Mouse (Mus musculus): ENCODE data around the gene Ric8a.
"Not testable (repeated sequence)": the region's sequence is repeated elsewhere in the genome, so short reads cannot be mapped to it uniquely, and the experiment has no call there.

The Ric8a gene

DNA sequence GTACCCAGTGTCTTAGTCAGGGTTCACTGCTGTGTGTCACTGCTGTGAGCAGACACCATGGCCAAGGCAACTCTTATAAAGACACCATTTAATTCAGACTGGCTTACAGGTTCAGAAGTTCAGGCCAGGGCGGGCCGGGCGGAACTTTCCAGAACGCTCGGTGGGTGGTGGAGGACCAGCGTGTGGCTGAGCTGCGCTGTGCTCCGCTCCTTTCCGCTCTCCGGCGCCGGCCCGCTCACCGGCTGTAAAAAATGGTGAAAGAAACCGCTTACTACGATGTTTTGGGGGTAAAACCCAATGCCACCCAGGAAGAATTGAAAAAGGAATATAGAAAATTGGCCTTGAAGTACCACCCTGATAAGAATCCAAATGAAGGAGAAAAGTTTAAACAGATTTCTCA lies 33.9 kb downstream of the Ric8a start:
- DNase-seq (ENCODE audit: low spot score in 2 of 2) = not testable (repeated sequence)

DNA sequence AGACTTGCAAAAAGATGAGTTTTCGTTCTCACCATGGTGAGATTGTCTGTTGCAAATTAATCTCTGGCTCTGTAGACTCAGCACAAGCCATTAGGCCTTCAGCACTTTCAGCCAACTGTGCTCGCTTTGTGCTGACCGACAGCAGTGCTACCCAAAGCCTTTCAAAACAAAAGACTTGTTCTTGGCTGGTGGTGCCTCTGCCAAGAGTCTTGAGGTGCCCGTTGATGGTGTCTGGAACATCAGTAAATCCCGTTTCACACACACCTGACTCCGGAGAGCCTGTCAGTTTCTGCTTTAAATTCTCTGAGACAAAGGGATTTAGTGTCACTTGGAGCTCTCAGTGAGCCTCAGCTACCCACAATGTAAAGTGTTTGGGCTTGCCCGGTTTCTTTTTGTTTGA lies 37.3 kb downstream of the Ric8a start:
- no peak for DNase-seq (ENCODE audit: low spot score in 2 of 2)

DNA sequence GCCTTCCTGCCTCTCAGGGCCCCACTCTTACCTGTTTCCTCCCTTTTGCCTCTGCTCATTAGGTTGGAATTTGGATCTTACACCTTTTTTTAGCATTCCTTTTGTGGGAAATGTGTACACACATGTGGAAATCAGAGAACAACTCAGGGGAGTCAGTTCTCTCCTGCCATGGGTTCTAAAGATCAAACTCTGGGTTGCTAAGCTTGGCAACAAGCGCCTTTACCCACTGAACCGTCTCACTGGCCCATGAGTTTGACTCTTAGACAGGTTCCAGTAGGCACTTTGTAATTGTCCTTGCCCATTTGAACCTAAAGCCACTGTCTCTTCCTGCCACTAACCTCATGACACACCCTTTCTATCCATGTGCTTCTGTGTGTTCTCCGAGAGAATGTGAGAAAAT lies 37.9 kb downstream of the Ric8a start:
- DNase-seq (ENCODE audit: low spot score in 2 of 2) = no peak

DNA sequence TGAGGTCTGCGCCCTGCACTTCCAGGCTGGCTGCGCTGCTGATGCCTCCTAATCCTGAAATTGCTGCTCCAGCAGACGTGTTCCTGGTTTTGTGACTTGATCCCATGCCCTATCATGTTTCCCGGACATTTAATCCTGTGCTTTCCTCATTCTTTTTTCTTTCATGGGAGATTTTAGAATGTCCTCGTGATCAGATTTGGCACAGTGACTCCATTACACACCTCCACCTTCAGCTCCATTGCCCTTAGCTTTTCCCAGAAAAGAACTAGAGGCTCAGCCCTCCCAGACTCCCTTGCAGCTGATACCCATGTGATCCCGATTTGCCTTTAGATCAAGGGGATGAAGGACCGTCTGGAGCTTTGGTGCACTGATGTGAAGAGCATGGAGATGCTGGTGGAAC lies 41.1 kb downstream of the Ric8a start:
- no peak for DNase-seq (ENCODE audit: low spot score in 2 of 2)

DNA sequence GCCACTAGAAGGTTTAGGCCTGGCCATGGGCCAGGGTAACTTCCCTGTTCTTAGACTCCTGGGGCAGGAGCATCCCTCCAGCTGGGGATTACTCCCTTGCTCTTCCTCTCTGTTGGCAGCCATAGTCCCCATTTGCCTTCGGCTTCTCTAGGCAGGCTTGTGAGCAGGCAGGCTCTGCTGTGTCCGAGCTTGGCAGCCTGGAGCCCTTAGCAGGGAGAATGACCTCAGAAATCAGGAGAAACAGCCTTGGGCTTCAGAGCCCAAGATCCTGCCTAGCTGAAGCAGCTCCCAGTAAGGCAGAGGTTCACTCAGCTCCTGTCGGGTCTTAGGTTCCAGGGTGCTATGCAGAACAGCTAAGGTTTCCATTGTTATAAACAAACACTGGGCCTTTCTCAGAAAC lies 42.4 kb downstream of the Ric8a start:
- DNase-seq (ENCODE audit: low spot score in 2 of 2) = no peak

DNA sequence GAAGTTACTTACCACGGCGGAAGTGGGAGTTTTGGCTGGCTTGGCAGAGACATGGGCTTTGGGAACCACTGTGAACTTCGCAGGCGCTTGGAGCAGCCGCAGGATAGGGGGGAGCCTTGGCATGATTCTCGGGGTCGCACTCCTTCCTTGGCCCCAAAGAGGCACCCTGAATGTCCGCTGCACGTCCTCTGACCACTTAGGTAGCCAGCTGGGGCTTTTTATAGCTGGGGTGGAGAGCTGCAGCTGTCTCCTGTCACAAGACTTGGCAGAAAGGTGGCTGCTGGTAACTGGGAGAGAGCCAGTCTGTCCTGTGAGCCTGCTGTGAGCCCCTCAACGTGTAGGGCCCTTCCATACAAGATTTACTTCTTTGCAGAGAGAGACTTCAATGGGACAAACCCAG lies 43.5 kb downstream of the Ric8a start, which contains the start of gene Cox8b:
Cox8b (minus strand) TSS at position 227 of the 400 bp plus-strand sequence.
- DNase-seq (ENCODE audit: low spot score in 2 of 2) = no peak

DNA sequence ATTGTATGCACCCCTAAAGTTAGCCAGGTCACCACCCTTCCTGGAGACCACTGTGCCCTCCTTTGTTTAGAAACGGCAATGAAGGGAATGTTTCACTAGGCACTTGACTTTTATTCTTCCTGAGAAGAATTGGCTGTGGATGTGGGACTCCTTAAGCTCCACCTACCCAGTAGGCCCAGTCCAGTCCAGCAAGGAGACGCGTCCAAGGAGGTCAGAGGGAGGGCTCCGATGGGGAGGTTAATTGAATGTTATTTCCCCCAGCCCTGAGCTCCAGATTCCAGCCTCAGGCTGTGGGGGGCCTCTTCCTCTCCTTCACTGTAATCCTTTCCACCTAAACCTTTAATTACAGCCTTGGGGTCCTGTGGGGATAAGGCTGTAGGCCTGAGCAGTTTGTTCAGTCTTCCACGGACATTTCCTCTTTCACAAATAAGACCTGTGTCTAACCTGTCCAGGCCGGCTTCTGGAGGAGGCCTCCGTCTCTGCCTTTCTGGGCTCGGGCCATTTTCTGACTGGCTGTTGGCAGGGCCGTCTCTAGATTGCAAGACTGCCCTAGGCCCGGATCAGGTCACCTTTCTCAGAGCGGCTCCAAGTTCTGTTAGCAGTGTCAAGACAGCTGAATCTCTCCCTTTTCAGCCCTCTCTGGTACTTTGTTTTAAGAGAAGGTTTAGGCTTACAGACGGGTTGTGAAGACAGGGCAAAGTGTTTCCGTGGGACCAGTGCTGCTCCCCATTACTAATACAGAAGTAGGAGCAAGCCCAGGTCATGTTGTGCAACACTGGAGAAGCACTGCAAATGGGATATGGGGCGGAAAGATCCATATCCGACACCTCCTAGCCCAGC lies 45.5 kb downstream of the Ric8a start:
- DNase-seq (ENCODE audit: low spot score in 2 of 2) = no peak

DNA sequence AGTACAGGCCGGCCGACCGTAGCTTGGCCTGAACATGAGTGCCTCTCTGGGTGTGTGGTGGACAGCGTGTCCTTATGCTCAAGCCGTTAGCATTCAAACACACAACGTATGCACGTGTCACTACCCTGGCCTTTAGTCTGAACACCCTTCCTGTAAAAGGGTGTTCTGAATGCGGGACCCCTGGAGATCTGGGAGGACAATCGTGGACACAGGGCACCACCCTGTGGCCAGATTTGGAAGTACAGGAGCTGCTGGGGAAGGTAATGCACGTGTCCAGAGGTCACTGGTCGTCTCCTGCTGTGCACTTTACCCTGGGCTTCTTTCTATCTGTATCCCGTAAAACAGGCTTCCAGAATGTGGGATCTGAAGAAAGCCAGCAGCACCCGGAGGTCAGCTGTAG lies 46.5 kb downstream of the Ric8a start:
- peak; percentile 49 to 56 for DNase-seq (ENCODE audit: low spot score in 2 of 2)

DNA sequence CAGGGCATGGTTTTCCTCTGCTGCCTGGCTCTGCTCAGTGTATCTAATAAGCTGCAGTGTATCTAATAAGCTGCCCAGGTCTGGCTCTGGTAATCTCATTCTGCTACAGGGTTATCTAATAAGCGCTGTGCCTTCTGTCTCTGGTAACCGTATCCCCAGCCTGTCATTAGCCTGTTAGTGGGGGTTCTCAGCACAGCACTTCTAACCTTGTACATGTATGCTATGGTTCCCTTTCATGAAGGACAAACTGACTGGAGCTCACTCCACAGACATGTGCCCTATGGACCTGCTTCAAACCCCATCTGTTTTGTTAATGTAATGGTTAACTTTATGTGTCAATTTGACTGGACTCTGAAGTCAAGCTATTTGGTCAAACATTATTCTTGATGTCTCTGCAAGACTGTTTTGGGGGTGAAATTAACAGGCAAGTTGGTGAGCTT lies 48.9 kb downstream of the Ric8a start:
- DNase-seq (ENCODE audit: low spot score in 2 of 2) = no peak

DNA sequence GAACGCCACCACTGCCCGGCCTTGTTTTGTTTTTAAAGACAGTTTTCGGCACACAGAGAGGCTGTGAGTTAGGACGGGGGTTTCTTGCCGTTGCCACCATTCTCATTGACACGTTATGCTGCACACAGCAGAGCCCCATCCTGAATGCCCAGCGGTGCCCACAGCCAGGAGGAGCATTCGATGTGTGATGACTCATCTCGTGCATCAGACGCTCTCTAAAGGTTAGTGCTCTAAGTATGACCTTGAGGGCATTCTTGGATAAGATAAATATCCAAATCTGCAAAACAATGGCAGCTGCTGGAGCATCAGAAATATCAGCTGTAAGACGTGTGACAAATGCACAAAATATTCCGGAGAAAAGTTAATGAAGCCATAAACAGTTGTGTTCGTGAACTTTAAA lies 50.4 kb downstream of the Ric8a start:
- DNase-seq (ENCODE audit: low spot score in 2 of 2) = no peak

DNA sequence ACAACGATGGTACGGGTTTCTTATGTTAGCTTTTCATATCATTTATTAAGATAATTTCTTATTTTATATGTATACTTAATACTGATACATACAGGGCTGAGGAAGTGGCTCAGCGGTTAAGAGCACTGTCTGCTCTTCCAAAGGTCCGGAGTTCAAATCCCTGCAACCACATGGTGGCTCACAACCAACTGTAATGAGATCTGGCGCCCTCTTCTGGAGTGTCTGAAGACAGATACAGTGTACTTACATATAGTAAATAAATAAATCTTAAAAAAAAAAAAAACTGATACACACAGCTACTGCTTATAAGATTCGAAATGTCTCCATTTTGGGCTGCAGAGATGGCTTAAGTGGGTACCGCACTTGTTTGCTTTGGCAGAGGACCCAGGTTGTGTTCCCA lies 50.9 kb downstream of the Ric8a start:
- DNase-seq (ENCODE audit: low spot score in 2 of 2) = no peak

DNA sequence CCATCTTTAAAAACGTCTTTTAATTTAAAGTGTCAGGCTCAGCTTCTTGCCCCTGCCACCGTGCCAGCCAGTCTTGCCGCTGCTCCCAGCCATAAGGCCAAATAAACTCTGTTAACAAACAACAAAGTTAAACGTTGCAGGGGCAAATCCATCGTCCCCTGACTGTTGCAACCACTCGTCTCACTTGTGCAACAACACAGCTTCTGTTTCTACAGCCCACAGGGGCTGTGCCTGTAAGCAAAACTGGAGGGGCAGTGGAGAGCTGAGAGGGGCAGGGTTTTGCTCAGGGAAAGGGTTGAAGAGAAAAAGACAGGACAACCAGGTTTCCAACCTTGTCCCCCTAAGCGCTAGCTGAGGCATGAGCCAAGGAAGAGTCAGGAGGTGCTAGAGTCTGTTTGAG lies 51.4 kb downstream of the Ric8a start:
- no peak for DNase-seq (ENCODE audit: low spot score in 2 of 2)

DNA sequence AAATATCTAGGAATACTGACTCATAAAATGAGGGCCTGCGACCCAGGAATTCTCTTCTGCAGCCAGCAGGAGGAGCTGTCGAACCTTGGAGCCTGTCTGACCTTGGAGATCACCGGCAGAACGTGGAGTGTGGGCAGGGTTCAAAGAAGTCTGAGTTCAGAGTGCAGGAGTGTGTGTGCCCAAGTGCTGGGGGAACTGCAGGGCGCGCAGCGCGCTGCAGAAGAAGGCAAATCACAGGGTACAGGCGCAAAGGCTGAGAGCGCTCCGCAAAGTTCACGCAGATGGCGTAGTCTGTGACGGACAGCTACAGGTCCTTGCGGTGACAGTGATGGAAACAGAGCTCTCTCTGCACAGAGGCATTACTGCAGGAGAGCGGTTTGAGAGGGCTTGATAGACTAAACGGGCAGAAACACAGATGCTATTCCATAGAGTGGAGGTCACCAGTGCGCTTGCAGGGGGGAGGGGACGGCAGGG lies 51.9 kb downstream of the Ric8a start:
- DNase-seq (ENCODE audit: low spot score in 2 of 2) = peak; percentile 53 to 59

DNA sequence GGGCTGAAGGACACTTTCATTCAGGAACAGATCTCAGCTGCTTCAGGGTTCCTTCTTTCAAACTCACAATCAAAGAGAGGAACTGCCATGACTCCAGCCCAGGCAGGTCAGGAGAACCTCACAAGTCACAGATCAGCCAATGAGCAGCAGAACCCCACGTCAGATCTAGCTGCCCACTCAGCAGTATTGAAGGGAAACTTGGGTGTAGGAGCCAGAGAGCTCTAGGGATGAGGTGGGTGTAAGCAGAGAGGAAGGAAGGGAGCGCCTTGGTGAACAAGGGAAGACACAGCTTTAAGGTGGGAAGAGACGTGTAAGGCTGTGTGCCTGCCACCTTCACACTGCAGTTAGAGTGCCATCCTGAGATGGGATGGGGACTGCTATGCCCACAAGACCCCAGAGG lies 55.5 kb downstream of the Ric8a start:
- no peak for DNase-seq (ENCODE audit: low spot score in 2 of 2)

DNA sequence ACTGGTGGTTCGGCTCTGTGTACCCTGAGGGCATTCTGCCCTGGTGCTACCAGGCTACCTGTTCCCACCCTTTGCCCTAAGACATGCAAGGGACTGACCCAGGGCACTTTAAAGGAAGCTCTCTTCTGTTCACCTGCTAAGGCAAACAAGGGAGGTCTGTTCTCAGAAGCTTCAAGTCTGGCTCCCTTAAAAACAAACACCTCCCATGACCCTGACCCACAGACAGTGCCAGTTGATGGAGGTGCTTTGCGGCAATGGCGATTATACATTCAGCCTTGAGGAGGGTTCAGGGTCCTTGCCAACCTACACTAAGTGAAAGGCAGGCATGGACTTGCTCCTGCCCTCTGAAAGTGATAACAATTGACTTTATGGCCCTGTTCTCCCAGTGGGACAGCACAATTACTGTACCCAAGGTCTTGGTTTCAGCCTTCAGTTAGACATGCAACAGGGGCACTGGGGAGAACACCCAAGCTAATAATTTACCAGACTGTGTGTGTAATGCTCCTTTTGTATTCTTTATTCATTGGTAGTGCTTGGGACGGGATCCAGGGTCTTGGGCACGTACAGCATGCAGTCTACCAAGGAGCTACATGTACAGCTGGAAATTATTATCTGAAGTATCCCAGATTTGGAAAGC lies 56.2 kb downstream of the Ric8a start:
- no peak for DNase-seq (ENCODE audit: low spot score in 2 of 2)

Measured in spleen, postnatal 36 days (tissue).